Mouse (Mus musculus) ZHBTc4 (cell line): ENCODE measurements around the gene Sv2a.
"Not testable (repeated sequence)": the region's sequence is repeated elsewhere in the genome, so short reads cannot be mapped to it uniquely, and the experiment has no call there.

Experiments
- DNase-seq: peaks from one replicate; pipeline ENCODE4 v3.0.0-alpha.2; 2011; ENCODE audit warnings: low read depth, low spot score

Gene Sv2a

GRCm38 (mm10) chr3:96173185-96173584, 7.8 kb upstream of the Sv2a start:
- no peak for DNase-seq

DNA sequence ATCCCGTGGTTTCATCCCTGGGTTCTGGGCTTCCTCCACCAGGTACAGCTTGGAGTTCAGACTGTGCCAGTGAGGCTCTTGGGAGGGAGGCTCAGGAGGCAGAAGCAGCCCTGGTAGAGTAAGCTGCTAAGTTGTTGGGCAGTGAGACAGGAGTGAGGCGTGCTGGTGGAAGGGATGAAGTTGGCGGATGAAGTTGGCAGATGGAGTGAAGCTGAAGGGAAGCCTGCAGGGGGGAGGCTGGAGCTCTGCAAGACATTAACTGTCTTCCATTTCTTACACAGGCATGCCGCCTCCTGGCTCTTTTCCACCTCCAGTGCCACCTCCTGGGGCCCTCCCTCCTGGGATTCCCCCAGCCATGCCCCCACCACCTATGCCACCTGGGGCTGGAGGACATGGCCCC, 6.9 kb upstream of the Sv2a start:
- not testable (repeated sequence) for DNase-seq

- peak; percentile 77 for DNase-seq
Observed at GRCm38 (mm10) chr3:96175251-96175650, 5.7 kb upstream of the Sv2a start.

- no peak for DNase-seq
Observed at GRCm38 (mm10) chr3:96178427-96178826, 2.5 kb upstream of the Sv2a start.

DNA sequence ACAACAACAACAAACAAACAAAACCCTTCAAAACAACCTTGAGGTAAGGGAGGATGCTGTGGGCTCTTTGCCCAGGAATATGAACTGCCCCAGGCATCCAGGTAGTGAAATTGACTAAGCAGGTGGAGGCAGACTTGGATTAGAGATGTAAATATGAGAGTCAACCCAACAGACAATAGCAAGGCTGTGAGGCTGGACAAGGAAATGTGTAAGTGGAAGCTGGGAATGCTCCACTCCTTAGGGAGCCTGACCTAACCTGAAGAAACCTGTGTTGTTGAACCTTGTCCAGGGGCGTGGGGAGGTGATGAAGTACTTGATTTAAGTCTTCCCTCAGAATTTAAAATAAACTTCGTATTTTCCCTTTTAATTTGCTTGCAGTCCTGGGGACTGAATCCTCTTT, 2.0 kb upstream of the Sv2a start:
- DNase-seq = no peak

DNA sequence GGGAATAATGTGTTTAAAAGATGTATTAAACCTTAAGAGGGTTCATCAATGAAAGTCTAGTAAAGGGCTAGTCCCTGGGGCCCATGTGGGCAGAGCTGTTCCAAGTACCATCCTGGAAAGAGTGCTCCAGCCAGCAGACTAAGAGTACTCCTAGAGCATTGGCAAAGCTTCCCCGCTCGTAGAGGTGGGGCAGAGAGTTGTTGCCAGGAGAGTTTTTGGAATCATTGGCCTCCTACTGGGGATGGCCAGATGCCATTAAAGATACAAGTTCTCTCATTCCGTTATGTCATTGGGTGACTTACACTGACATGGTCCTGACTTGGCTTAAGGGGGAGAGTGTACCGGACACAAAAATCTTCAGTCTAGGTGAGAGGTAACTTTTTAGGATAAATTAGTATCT, 1.4 kb upstream of the Sv2a start:
- no peak for DNase-seq

GRCm38 (mm10) chr3:96181510-96182381, 795 bp downstream of the Sv2a start:
- no peak for DNase-seq

DNA sequence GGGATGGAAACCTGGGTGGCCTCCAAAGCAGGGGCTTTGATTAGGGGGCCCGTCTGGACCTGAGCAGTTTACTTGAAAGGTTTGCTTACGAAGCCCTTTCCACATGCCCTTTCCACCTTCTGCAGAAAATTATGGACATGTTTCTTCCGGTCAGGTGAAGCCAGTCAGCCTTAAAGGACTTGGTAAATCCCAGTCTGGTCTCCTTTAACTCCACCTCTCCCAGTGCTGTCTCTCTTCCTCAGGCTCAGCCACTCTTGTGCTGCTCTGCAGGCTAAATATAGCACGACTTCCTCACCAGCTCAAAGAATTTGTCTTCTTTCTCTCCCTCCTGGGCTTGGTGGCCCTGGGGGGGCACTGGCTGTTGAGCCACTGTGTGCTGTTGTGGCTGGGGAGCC, 1.4 kb downstream of the Sv2a start:
- no peak for DNase-seq

DNA sequence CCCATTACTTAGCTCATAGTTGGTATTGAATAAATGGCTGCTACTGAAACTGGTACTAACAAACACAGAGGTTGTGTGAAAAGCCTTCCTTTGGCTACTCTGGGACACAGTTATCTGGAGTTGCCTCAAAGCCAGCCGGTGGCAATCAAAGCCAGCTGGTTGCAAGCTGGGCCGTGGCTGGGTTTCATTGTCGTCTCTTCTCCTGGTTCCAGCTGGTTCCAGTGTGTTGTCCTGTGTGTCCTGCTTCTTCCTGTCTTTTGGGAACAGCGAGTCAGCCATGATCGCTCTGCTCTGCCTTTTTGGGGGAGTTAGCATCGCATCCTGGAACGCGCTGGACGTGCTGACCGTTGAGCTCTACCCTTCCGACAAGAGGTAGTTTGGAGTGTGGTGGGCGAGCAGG, 12.0 kb downstream of the Sv2a start:
- no peak for DNase-seq

DNA sequence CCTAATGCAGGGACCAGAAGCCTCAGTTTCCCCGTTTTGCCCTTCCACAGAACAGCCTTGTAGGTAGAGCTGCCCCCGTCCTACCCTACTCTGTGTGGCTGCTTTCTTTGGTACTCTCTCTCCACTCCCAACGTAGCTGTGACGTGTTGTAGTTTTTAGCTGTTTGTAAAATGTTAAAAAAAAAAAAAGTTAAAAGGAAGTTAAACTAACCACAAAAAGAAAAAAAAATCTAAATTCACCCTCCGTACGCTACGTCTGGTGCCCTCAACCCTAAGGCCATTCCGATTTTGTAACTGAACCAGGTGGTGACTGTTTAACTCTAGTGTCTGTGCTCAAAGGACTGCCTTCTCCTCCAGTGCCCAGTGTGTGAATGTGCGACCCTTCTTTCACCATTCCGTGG, 14.0 kb downstream of the Sv2a start:
- no peak for DNase-seq

DNA sequence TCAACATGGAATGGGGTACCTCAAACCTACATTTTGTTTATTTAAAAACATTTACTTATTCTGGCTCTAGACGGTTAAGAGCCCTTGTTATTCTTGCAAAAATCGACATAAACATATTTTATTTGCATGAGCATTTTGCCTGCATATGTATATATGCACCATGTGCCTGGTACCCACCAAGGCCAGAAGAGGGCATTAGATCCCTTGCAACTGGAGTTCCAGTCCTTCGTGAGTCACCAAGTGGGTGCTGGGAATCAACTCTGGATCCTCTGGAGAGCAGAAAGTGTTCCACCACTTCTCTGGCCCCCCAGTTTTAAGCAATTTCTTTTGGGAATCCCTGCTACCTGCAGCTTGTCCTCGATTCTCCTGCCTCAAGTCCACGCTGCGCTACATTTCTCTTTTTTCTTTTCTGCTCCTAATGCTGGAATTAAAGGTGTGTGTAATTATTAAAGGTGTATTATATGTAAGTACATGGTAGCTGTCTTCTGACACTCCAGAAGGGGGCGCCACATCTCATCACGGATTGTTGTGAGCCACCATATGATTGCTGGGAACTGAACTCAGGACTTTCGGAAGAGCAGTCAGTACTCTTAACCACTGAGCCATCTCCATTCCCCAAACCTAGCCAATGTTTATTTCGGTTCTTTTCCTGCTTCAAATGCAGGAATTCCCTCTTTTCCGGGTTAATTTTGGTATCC, 14.8 kb downstream of the Sv2a start:
- DNase-seq = no peak

DNA sequence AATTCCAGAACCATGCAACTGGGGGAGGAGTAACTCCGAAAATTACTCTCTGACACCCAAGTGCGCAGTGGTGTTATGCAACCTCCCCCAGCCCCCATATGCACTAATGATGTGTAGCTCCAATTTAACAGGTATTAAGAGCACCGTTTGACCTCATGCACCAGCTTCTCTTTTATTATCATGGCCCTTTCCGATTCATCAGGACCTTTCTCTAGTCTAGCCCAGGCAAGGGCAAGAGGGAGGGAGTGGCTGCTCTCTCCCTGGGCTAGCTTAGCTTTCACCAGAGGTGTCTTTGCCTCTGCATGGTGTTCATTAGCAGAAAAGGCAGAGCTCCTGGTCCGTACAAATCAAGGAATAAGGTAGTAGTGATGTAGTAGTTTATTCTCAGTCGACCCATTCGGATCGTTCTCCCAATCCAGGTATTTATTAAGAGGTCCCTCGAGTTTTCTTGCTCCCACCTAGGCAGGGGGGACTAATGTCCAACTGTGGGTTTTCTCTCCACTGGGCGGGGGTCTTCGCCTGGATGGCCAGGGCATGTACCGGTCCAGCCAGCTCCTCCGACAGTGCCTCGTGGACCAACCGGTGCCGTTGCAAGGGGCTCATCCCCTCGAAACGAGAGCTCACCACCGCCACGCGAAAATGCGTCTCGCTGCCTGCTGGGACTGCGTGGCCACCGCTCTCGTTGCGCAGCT, 15.6 kb downstream of the Sv2a start:
- no peak for DNase-seq

DNA sequence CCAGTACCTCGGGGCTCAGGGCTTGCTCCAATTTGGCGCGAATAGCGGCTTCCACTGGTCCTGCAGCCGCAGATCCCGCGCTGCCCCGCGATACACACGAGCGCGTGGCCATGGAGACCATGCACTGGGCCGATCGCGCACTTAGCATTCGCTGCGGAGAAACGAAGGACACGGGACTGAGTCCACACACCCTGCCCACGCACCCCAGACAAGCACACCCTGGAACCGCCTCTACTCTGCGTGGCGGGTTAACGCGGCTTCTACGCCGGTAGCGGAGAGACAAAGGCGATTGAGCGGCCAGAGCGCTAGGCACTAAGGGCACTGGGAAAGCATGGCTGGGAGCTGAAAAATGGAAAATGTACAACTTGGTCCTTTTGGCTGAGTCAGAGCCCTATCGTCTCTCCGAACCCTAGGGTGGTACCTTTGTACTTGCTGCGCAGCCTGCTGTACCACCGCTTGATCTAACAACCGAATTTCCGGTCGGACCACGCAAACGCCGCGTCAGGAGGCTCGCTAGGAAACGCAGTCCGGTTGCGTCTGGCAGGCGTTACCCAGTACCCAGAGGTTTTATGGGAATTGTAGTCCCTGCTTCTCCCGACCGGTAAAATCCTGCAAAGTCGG, 16.3 kb downstream of the Sv2a start:
- peak; percentile 93 for DNase-seq

DNA sequence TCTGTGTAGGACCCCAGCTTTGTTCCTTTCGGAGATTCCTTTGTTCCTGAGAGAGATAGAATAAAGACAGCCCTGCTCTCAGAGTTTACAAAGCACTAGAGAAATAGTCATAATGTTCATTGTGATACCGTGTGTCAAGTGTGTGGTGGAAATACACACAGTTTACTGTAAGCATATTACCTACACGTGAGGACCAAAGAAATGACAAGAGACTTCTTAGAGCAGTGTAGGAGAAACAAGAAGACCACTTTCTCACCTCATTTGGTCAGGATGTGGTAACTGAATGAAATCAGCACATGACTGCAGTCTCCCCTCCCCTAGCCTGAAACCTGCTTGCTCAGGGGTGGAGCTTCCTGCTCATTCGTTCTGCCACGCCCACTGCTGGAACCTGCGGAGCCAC, 17.2 kb downstream of the Sv2a start:
- DNase-seq = peak; percentile 49

DNA sequence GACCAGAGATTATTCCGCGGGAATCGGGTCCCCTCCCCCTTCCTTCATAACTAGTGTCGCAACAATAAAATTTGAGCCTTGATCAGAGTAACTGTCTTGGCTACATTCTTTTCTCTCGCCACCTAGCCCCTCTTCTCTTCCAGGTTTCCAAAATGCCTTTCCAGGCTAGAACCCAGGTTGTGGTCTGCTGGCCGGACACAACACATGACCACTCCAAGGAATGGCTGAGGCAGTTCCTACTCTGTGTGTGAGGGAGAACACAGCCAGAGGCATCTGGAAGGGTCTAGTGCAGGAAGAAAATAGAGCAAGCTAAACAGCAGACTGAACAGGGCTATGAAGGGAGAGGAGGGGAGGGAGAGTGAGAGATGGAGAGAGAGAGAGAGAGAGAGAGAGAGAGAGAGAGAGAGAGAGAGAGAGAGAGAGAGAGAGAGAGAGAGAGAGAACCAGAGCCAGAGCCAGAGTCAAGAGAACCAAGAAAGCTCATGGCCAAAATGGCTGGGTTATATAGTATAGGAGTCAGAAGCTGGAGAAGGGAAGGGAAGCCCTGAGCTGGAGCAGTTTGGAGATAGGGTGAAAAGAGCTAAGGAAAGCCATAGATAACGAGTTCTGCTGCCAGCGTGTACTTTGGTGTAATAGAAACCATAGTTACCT, 17.8 kb downstream of the Sv2a start:
- DNase-seq = not testable (repeated sequence)

DNA sequence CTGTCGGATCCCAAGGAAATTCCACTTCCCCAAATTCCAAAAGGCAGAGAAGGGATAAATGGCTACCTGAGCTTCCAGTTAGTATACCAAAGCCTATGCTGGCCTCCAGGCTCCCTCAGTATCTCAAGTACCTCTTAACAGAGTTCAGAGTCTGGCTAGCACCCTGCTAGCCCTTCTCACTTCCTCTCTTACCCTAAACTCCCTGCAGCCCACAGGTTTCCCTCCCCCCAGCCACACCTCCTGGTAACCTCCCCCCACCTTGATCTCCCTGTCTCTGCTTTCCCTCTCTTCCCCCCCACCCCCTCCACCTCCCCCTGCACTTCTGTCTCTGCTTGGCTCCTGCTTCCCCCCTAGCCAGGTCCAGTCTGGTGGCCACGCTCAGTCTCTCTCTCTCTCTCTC, 18.8 kb downstream of the Sv2a start:
- DNase-seq = no peak

GRCm38 (mm10) chr3:96207819-96208218, 26.9 kb downstream of the Sv2a start:
- DNase-seq = no peak

DNA sequence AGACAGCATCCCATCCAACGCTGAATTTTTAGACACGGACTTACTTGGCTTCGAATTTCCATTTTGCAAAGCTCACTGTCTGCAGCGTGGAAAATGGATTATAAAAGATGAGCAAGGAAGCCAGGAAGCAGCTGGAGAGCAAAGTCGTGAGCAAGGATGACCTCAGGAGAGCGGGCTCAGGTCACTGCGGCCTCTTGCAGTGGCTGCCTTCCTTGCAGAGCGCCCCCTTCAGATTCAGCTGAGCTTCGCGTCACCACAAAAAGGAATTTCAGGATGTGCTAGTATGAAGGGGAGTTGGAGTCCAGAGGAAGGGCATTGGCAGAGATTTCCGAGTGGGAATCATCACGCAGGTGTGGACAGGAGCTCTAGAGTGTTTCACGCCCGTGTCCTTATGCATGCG, 28.3 kb downstream of the Sv2a start:
- peak; percentile 52 for DNase-seq

DNA sequence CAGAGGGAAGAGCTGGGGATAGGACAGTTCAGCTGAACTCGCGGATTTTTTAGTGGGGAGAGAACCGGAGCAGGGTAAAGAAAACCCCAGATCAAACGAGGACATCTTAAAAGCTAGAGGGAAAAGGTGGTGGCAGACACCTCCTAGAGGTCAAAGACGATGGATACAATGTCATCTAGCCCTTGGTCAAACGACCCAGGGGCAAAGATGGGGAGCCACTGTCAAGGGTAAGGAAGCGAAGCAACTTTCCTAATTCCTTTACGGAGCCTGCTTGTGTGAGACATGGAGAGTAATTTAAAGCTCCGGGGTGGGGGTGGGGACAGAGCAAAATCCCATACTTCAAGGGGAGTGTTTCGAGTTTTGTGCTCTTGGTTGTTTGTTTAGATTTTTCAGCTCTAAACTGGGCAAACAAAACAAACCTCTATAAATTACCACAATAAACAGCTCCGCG, 38.3 kb downstream of the Sv2a start:
- DNase-seq = peak; percentile 60

GRCm38 (mm10) chr3:96219661-96220130, 38.7 kb downstream of the Sv2a start, which contains the start of the genes Bola1 and Hist2h2ab:
TSS of gene Bola1 (minus strand) at chr3:96219709.
TSS of gene Hist2h2ab (plus strand) at chr3:96219865.
- peak; percentile 84 for DNase-seq

GRCm38 (mm10) chr3:96220131-96220764, 39.3 kb downstream of the Sv2a start:
- DNase-seq = peak; percentile 75
